Mouse (Mus musculus) kidney, adult 2 months (tissue): ENCODE measurements around the gene C2cd5.

ENCODE experiments used
- CTCF ChIP-seq: fragments of 200-500 bp; conservative IDR thresholded peaks from 2 replicates; pipeline ENCODE4 v1.5.1; 2011; ENCODE audit warnings: low read depth, mild to moderate bottlenecking, control low read depth, low read length, moderate library complexity, mixed read lengths; ENCODE audit not compliant: insufficient read depth, insufficient read length
- POLR2A ChIP-seq: fragments of 200-500 bp; IDR thresholded peaks from one replicate; pipeline ENCODE4 v1.6.1; 2011; ENCODE audit warnings: low read depth, low read length, control low read depth

DNA sequence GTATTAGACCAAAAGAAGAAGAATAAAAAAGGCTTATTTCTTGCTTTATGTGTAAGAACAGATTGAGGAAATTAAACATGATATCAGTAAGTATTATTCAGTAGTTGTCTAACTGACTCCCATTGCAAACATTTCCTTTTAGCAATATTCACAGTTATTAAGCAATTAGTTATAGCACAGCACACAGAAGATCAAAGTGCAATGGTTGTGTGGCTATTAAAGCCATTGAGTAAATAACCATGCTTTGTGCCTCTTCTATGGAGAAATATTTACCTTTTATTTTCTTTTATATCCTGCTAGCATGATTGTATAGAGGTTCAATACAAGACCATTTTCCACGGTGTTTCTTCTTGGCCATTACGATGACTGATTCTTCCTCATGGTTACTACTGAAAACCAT lies 33.2 kb upstream of the C2cd5 start:
- TF ChIP-seq CTCF = no peak
- TF ChIP-seq POLR2A = no peak
